Mouse (Mus musculus): Measurements from ENCODE around the gene Ndufv3. TPM values are rescaled to one million over a fixed set of nuclear protein-coding genes. Genes with fewer than 3 reads are reported as not detected.

Ndufv3 gene
- polyA plus RNA-seq, 1 experiment from 2014 or later = 427 TPM

DNA sequence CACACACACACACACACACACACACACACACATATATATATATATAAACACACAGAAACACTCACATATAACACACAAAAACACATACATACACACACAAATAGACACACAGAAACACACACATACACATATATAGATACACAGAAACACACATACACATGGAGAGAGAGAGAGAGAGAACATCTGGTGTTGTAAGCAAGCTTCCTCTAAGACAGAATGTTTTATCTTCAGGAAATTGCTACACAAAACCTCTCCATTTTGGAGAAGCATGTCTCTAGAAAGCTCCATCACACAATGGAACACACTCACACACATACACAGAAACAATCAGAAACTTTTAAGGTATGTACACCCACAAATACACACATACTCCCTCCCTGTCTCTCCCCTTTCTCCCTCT, 28.6 kb upstream of the Ndufv3 start:
- Histone ChIP-seq H3K9ac (ENCODE audit: low read length) (no peak overlapping the region), H3K36me3 (ENCODE audit: control insufficient read depth, insufficient read depth, low read length) (peaks cover 12% of the 10 kb centered on the region), H3K27me3 (replicated peaks; ENCODE audit: control insufficient read depth, insufficient read depth, low read length) (no peaks in the 10 kb centered on the region), H3K4me1 (replicated peaks; ENCODE audit: control insufficient read depth, insufficient read depth, low read length) (no peaks in the 10 kb centered on the region; the same call in 1 of the 2 replicates), H3K4me3 (ENCODE audit: low read depth, low read length) (no peak overlapping the region), H3K9me3 (ENCODE audit: control insufficient read depth, low read length) (no peaks in the 10 kb centered on the region), H3K4me2 (ENCODE audit: low read length) (no peak overlapping the region), H3K27ac (ENCODE audit: low read depth) (no peak overlapping the region)
- DNase-seq (ENCODE audit: low spot score) (no peak), ATAC-seq (replicated peaks; ENCODE audit: low FRiP score, low TSS enrichment, low read depth) (no peak)

DNA sequence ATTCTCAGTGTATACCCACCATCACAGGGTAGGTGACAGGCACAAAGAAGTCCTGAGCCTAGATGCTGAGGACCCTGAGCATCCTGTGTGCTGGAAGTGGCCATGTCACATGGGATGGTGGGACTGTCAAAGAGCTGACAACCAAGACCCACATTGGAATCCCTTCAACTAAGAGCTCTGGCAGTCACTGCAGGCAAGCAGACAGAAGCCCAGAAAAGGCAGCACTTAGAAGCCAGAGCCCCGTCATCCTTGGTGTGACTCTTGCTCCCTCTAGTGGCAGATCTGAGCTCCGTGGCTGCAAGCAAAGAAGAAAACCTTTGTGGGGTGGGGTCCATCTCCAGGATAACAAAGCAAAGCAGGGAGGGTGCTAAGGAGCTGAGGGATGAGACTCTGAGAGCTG, 27.5 kb upstream of the Ndufv3 start:
- peak; percentile 90 for DNase-seq (ENCODE audit: low spot score)
- H3K9me3 ChIP-seq (ENCODE audit: control insufficient read depth, low read length) = no peaks in the 10 kb centered on the region
- 0% methylated on average over 2 of the region's 2 CpGs for WGBS
- ATAC-seq (replicated peaks; ENCODE audit: low FRiP score, low TSS enrichment, low read depth) = peak; percentile 79
- H3K27me3 ChIP-seq (replicated peaks; ENCODE audit: control insufficient read depth, insufficient read depth, low read length) = no peaks in the 10 kb centered on the region
- no peaks in the 10 kb centered on the region; the same call in 1 of the 2 replicates for H3K4me1 ChIP-seq (replicated peaks; ENCODE audit: control insufficient read depth, insufficient read depth, low read length)
- H3K4me3 ChIP-seq (ENCODE audit: low read depth, low read length) = no peak overlapping the region
- no peak overlapping the region for H3K4me2 ChIP-seq (ENCODE audit: low read length)
- no peak overlapping the region for H3K27ac ChIP-seq (ENCODE audit: low read depth)
- no peak overlapping the region for H3K9ac ChIP-seq (ENCODE audit: low read length)
- peaks cover 22% of the 10 kb centered on the region for H3K36me3 ChIP-seq (ENCODE audit: control insufficient read depth, insufficient read depth, low read length)

GRCm38 (mm10) chr17:31494989-31495388, 24.9 kb upstream of the Ndufv3 start:
- WGBS = 89% methylated on average over 1 of the region's 1 CpGs
- H3K9ac ChIP-seq (ENCODE audit: low read length) = no peak overlapping the region

GRCm38 (mm10) chr17:31497726-31498125, 22.2 kb upstream of the Ndufv3 start:
- H3K4me1 ChIP-seq (replicated peaks; ENCODE audit: control insufficient read depth, insufficient read depth, low read length) = no peaks in the 10 kb centered on the region
- no peak overlapping the region for H3K27ac ChIP-seq (ENCODE audit: low read depth)
- no peak for ATAC-seq (replicated peaks; ENCODE audit: low FRiP score, low TSS enrichment, low read depth)
- no peak overlapping the region for H3K4me3 ChIP-seq (ENCODE audit: low read depth, low read length)
- H3K27me3 ChIP-seq (replicated peaks; ENCODE audit: control insufficient read depth, insufficient read depth, low read length) = no peaks in the 10 kb centered on the region
- no peak overlapping the region for H3K4me2 ChIP-seq (ENCODE audit: low read length)
- H3K9ac ChIP-seq (ENCODE audit: low read length) = no peak overlapping the region
- H3K9me3 ChIP-seq (ENCODE audit: control insufficient read depth, low read length) = no peaks in the 10 kb centered on the region
- WGBS = 87% methylated on average over 6 of the region's 6 CpGs
- H3K36me3 ChIP-seq (ENCODE audit: control insufficient read depth, insufficient read depth, low read length) = peaks cover 70% of the 10 kb centered on the region
- DNase-seq (ENCODE audit: low spot score) = no peak

More at GRCm38 (mm10) chr17:31494989-31495388, 24.9 kb upstream of the Ndufv3 start:
- no peaks in the 10 kb centered on the region for H3K27me3 ChIP-seq (replicated peaks; ENCODE audit: control insufficient read depth, insufficient read depth, low read length)
- no peak overlapping the region for H3K4me3 ChIP-seq (ENCODE audit: low read depth, low read length)
- H3K4me1 ChIP-seq (replicated peaks; ENCODE audit: control insufficient read depth, insufficient read depth, low read length) = no peaks in the 10 kb centered on the region
- no peak for DNase-seq (ENCODE audit: low spot score)
- ATAC-seq (replicated peaks; ENCODE audit: low FRiP score, low TSS enrichment, low read depth) = no peak
- H3K4me2 ChIP-seq (ENCODE audit: low read length) = no peak overlapping the region
- H3K27ac ChIP-seq (ENCODE audit: low read depth) = no peak overlapping the region
- no peaks in the 10 kb centered on the region for H3K9me3 ChIP-seq (ENCODE audit: control insufficient read depth, low read length)
- peaks cover 47% of the 10 kb centered on the region for H3K36me3 ChIP-seq (ENCODE audit: control insufficient read depth, insufficient read depth, low read length)

GRCm38 (mm10) chr17:31499725-31500124, 20.2 kb upstream of the Ndufv3 start:
- Histone ChIP-seq H3K27me3 (replicated peaks; ENCODE audit: control insufficient read depth, insufficient read depth, low read length) (no peaks in the 10 kb centered on the region), H3K27ac (ENCODE audit: low read depth) (no peak overlapping the region), H3K4me2 (ENCODE audit: low read length) (no peak overlapping the region), H3K9me3 (ENCODE audit: control insufficient read depth, low read length) (no peaks in the 10 kb centered on the region), H3K4me1 (replicated peaks; ENCODE audit: control insufficient read depth, insufficient read depth, low read length) (no peaks in the 10 kb centered on the region), H3K4me3 (ENCODE audit: low read depth, low read length) (no peak overlapping the region), H3K9ac (ENCODE audit: low read length) (no peak overlapping the region), H3K36me3 (ENCODE audit: control insufficient read depth, insufficient read depth, low read length) (peaks cover 87% of the 10 kb centered on the region)
- ATAC-seq (replicated peaks; ENCODE audit: low FRiP score, low TSS enrichment, low read depth) = no peak
- 96% methylated on average over 12 of the region's 12 CpGs for WGBS
- DNase-seq (ENCODE audit: low spot score) = no peak

DNA sequence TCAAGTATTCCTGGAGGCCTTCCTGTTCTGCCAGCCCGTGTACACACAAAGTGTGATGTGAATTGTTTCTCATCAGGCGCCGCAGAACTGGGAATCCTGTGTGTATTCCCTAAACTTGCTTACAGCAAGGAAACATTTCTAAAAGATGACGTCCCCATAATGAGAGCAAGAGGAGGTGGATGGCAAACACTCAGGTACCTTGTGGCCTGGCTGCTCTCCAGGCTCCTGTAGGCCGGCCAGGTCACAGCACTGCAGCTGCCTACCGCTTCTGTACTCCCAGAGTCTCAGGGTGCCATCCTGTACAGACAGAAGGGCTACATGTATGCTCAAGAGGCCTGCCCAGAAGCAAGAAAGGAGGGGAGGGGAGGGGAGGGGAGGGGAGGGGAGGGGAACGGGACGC, 19.5 kb upstream of the Ndufv3 start:
- H3K36me3 ChIP-seq (ENCODE audit: control insufficient read depth, insufficient read depth, low read length) = peaks cover 91% of the 10 kb centered on the region
- H3K9me3 ChIP-seq (ENCODE audit: control insufficient read depth, low read length) = no peaks in the 10 kb centered on the region
- H3K9ac ChIP-seq (ENCODE audit: low read length) = no peak overlapping the region
- H3K4me3 ChIP-seq (ENCODE audit: low read depth, low read length) = no peak overlapping the region
- H3K27ac ChIP-seq (ENCODE audit: low read depth) = no peak overlapping the region
- ATAC-seq (replicated peaks; ENCODE audit: low FRiP score, low TSS enrichment, low read depth) (no peak), DNase-seq (ENCODE audit: low spot score) (no peak)
- H3K27me3 ChIP-seq (replicated peaks; ENCODE audit: control insufficient read depth, insufficient read depth, low read length) = no peaks in the 10 kb centered on the region
- 92% methylated on average over 8 of the region's 8 CpGs for WGBS
- no peak overlapping the region for H3K4me2 ChIP-seq (ENCODE audit: low read length)
- H3K4me1 ChIP-seq (replicated peaks; ENCODE audit: control insufficient read depth, insufficient read depth, low read length) = no peaks in the 10 kb centered on the region

GRCm38 (mm10) chr17:31500908-31501307, 19.0 kb upstream of the Ndufv3 start:
- H3K27me3 ChIP-seq (replicated peaks; ENCODE audit: control insufficient read depth, insufficient read depth, low read length) = no peaks in the 10 kb centered on the region
- no peak for ATAC-seq (replicated peaks; ENCODE audit: low FRiP score, low TSS enrichment, low read depth)
- H3K36me3 ChIP-seq (ENCODE audit: control insufficient read depth, insufficient read depth, low read length) = peaks cover 91% of the 10 kb centered on the region

GRCm38 (mm10) chr17:31502261-31502927, 17.5 kb upstream of the Ndufv3 start:
- no peak overlapping the region for H3K9ac ChIP-seq (ENCODE audit: low read length)
- peaks cover 91% of the 10 kb centered on the region for H3K36me3 ChIP-seq (ENCODE audit: control insufficient read depth, insufficient read depth, low read length)
- 89% methylated on average over 12 of the region's 12 CpGs for WGBS
- ATAC-seq (replicated peaks; ENCODE audit: low FRiP score, low TSS enrichment, low read depth) (no peak), DNase-seq (ENCODE audit: low spot score) (no peak)
- H3K9me3 ChIP-seq (ENCODE audit: control insufficient read depth, low read length) = no peaks in the 10 kb centered on the region
- no peak overlapping the region for H3K4me3 ChIP-seq (ENCODE audit: low read depth, low read length)
- H3K4me2 ChIP-seq (ENCODE audit: low read length) = no peak overlapping the region
- no peaks in the 10 kb centered on the region for H3K4me1 ChIP-seq (replicated peaks; ENCODE audit: control insufficient read depth, insufficient read depth, low read length)
- H3K27me3 ChIP-seq (replicated peaks; ENCODE audit: control insufficient read depth, insufficient read depth, low read length) = no peaks in the 10 kb centered on the region
- H3K27ac ChIP-seq (ENCODE audit: low read depth) = no peak overlapping the region

More at GRCm38 (mm10) chr17:31500908-31501307, 19.0 kb upstream of the Ndufv3 start:
- Histone ChIP-seq H3K4me3 (ENCODE audit: low read depth, low read length) (no peak overlapping the region), H3K4me1 (replicated peaks; ENCODE audit: control insufficient read depth, insufficient read depth, low read length) (no peaks in the 10 kb centered on the region), H3K9me3 (ENCODE audit: control insufficient read depth, low read length) (no peaks in the 10 kb centered on the region), H3K4me2 (ENCODE audit: low read length) (no peak overlapping the region), H3K9ac (ENCODE audit: low read length) (no peak overlapping the region), H3K27ac (ENCODE audit: low read depth) (no peak overlapping the region)
- DNase-seq (ENCODE audit: low spot score) = no peak
- 85% methylated on average over 3 of the region's 3 CpGs for WGBS

GRCm38 (mm10) chr17:31503337-31503736, 16.6 kb upstream of the Ndufv3 start:
- no peak overlapping the region for H3K27ac ChIP-seq (ENCODE audit: low read depth)
- no peak overlapping the region for H3K4me3 ChIP-seq (ENCODE audit: low read depth, low read length)
- no peak overlapping the region for H3K4me2 ChIP-seq (ENCODE audit: low read length)
- no peaks in the 10 kb centered on the region for H3K9me3 ChIP-seq (ENCODE audit: control insufficient read depth, low read length)
- ATAC-seq (replicated peaks; ENCODE audit: low FRiP score, low TSS enrichment, low read depth) (no peak), DNase-seq (ENCODE audit: low spot score) (no peak)
- H3K9ac ChIP-seq (ENCODE audit: low read length) = no peak overlapping the region
- no peaks in the 10 kb centered on the region for H3K27me3 ChIP-seq (replicated peaks; ENCODE audit: control insufficient read depth, insufficient read depth, low read length)
- 92% methylated on average over 12 of the region's 12 CpGs for WGBS
- no peaks in the 10 kb centered on the region for H3K4me1 ChIP-seq (replicated peaks; ENCODE audit: control insufficient read depth, insufficient read depth, low read length)
- peaks cover 91% of the 10 kb centered on the region for H3K36me3 ChIP-seq (ENCODE audit: control insufficient read depth, insufficient read depth, low read length)
